Mouse (Mus musculus): ENCODE data around the gene Dll1.

Gene Dll1

GRCm38 (mm10) chr17:15376494-15377181, at the start of gene Dll1:
Dll1 (minus strand) TSS chr17:15376872.
- peak in 1 of 2 experiments; percentile 25 for DNase-seq

- no peak for DNase-seq
Measured at GRCm38 (mm10) chr17:15425931-15426330, 49.3 kb upstream of the Dll1 start.

- no peak for DNase-seq
Measured at GRCm38 (mm10) chr17:15423080-15423765, 46.6 kb upstream of the Dll1 start.

- DNase-seq: no peak
Measured at GRCm38 (mm10) chr17:15422666-15423065, 46.0 kb upstream of the Dll1 start.

- no peak for DNase-seq
Measured at GRCm38 (mm10) chr17:15421446-15421845, 44.8 kb upstream of the Dll1 start.

- no peak for DNase-seq
Measured at GRCm38 (mm10) chr17:15420021-15420603, 43.4 kb upstream of the Dll1 start.

GRCm38 (mm10) chr17:15419534-15419933, 42.9 kb upstream of the Dll1 start:
- DNase-seq: no peak

- DNase-seq: no peak
Measured at GRCm38 (mm10) chr17:15416596-15417215, 40.0 kb upstream of the Dll1 start.

- DNase-seq: no peak
Measured at GRCm38 (mm10) chr17:15410861-15411260, 34.2 kb upstream of the Dll1 start.

GRCm38 (mm10) chr17:15409261-15409660, 32.6 kb upstream of the Dll1 start:
- DNase-seq: no peak

- DNase-seq: no peak
Measured at GRCm38 (mm10) chr17:15406576-15406975, 29.9 kb upstream of the Dll1 start.

GRCm38 (mm10) chr17:15401716-15402115, 25.0 kb upstream of the Dll1 start:
- no peak for DNase-seq

GRCm38 (mm10) chr17:15395997-15396675, 19.5 kb upstream of the Dll1 start, which contains the start of gene Fam120b:
Fam120b (plus strand) TSS chr17:15396202.
- DNase-seq: peak; percentile 80 to 83

GRCm38 (mm10) chr17:15389356-15389755, 12.7 kb upstream of the Dll1 start:
- DNase-seq: no peak

GRCm38 (mm10) chr17:15388892-15389291, 12.2 kb upstream of the Dll1 start:
- no peak for DNase-seq

GRCm38 (mm10) chr17:15383360-15383759, 6.7 kb upstream of the Dll1 start:
- no peak for DNase-seq

- DNase-seq: no peak
Measured at GRCm38 (mm10) chr17:15381869-15382660, 5.4 kb upstream of the Dll1 start.

- DNase-seq: no peak
Measured at GRCm38 (mm10) chr17:15381092-15381860, 4.6 kb upstream of the Dll1 start.

GRCm38 (mm10) chr17:15380641-15381051, 4.0 kb upstream of the Dll1 start:
- DNase-seq: no peak

GRCm38 (mm10) chr17:15379741-15380526, 3.3 kb upstream of the Dll1 start:
- DNase-seq: no peak

Measured in cerebellum, postnatal 36 days (tissue).